Mouse (Mus musculus) E14TG2a.4 (cell line): Measurements from ENCODE around the gene Hnrnph3.
A peak's percentile ranks its signal among the peaks of the same experiment; 100 is the strongest.

ENCODE experiments used
- H3K27me3 ChIP-seq: 2 replicates; pipeline ENCODE4 v1.6.1; 2014; ENCODE audit warnings: low read length, control low read depth; ENCODE audit not compliant: insufficient read depth
- H3K36me3 ChIP-seq: 2 replicates; pipeline ENCODE4 v1.6.1; 2014; ENCODE audit warnings: low read length, control low read depth; ENCODE audit not compliant: insufficient read depth
- H3K4me1 ChIP-seq: replicated peaks from 2 replicates; pipeline ENCODE4 v1.6.1; 2014; ENCODE audit warnings: low read depth, low read length, control low read depth
- H3K4me3 ChIP-seq: replicated peaks from 2 replicates; pipeline ENCODE4 v1.5.1; 2014; ENCODE audit warnings: mild to moderate bottlenecking, low read length
- H3K9me3 ChIP-seq: 2 replicates; pipeline ENCODE4 v1.6.1; 2014; ENCODE audit warnings: low read length, control low read depth
- CTCF ChIP-seq: conservative IDR thresholded peaks from 2 replicates; pipeline ENCODE4 v1.5.1; 2014; ENCODE audit warnings: low read length
- NANOG ChIP-seq: IDR thresholded peaks from 2 replicates; pipeline ENCODE4 v1.6.1; 2014; ENCODE audit warnings: borderline replicate concordance, low read length, mixed read lengths
- POU5F1 ChIP-seq: IDR thresholded peaks from 2 replicates; pipeline ENCODE4 v1.6.1; 2014; ENCODE audit warnings: low read length, borderline replicate concordance

Gene Hnrnph3

DNA sequence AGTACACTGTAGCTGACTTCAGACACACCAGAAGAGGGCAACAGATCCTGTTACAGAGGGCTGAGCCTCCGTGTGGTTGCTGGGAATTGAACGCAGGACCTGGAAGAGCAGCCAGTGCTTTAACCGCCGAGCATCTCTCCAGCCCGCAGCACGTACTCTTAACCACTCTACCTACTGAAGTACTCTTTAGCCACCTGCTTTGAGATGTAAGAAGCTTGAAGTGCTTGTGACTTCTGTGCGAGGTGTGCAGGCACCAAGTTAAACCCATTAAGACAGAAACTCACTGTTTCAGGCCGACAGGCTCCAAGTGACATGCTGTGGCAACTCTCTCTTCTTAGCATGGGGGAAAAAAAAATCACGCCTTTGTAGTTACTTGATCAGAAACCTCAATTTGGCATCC is 9.8 kb downstream of the Hnrnph3 start:
- TF ChIP-seq POU5F1, result no peak
- TF ChIP-seq CTCF, result no peak
- no peak for TF ChIP-seq NANOG
- H3K4me3 ChIP-seq, result no peak overlapping the region
- no peaks in the 10 kb centered on the region for H3K9me3 ChIP-seq
- H3K4me1 ChIP-seq, result peaks cover 21% of the 10 kb centered on the region
- H3K27me3 ChIP-seq, result no peaks in the 10 kb centered on the region
- peaks cover 94% of the 10 kb centered on the region for H3K36me3 ChIP-seq

DNA sequence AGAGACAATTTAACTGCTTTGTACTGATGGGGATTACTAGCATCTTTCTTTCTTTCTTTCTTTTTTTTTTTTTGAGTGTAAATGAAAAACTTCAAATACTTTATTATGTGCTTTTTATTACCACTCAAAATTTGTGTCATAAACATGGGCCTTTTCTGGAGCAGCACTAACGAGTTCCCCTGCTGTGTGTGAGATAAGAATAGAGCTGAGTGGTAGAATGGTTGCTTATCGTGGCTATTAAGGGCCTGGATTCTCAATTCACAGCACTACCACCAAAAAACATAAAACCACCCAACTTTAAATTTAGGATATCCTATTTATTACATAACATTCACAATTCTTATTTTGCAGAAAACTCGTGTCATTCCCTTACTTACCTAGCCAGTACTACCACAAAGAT is 10.5 kb downstream of the Hnrnph3 start:
- Histone ChIP-seq H3K36me3 (peaks cover 95% of the 10 kb centered on the region), H3K4me1 (peaks cover 19% of the 10 kb centered on the region), H3K27me3 (no peaks in the 10 kb centered on the region), H3K9me3 (no peaks in the 10 kb centered on the region), H3K4me3 (no peak overlapping the region)
- TF ChIP-seq NANOG (no peak), POU5F1 (no peak), CTCF (no peak)

DNA sequence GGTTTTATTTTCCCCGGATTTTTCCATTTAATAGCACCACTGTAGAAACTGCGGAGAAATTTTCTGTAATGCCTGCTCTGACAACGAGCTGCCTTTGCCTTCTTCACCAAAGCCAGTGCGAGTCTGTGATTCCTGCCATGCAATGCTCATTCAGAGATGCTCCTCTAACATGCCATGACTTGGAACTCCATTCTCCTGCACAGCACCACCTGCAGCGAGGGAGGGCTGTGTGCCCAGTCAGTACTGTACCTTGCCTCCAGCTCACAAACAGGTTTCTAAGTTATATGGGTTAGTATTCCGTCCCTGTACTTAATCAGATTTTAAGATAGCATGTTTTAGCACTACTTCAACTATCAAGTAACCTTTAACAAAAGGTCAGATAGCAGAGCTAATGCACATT is 12.5 kb downstream of the Hnrnph3 start:
- no peak for TF ChIP-seq POU5F1
- TF ChIP-seq NANOG, result no peak
- no peak for TF ChIP-seq CTCF
- H3K9me3 ChIP-seq, result no peaks in the 10 kb centered on the region
- H3K27me3 ChIP-seq, result no peaks in the 10 kb centered on the region
- no peak overlapping the region for H3K4me3 ChIP-seq
- peaks cover 98% of the 10 kb centered on the region for H3K36me3 ChIP-seq
- peaks cover 23% of the 10 kb centered on the region for H3K4me1 ChIP-seq

DNA sequence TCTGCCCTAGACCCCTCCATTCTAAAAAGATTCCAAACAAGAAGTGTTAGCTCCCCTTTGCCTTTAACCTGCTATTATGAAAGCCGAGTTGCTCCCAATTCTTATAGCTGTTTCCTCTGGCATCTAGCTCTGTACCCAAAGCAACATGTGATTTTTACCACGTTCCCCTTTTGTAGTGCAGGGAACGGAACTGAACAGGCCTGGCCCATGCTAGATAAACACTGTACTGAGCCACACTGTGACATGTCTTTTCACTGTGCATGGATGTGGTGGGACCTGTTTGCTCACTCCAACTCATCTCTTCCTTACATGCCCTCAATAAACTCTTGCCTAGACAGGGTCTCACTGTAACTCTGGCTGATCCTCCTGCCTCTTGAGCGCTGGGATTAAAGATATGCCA is 13.7 kb downstream of the Hnrnph3 start:
- Histone ChIP-seq H3K27me3 (no peaks in the 10 kb centered on the region), H3K36me3 (peaks cover 96% of the 10 kb centered on the region), H3K9me3 (no peaks in the 10 kb centered on the region), H3K4me3 (no peak overlapping the region), H3K4me1 (peaks cover 23% of the 10 kb centered on the region)
- no peak for TF ChIP-seq POU5F1
- TF ChIP-seq NANOG, result no peak
- TF ChIP-seq CTCF, result no peak

DNA sequence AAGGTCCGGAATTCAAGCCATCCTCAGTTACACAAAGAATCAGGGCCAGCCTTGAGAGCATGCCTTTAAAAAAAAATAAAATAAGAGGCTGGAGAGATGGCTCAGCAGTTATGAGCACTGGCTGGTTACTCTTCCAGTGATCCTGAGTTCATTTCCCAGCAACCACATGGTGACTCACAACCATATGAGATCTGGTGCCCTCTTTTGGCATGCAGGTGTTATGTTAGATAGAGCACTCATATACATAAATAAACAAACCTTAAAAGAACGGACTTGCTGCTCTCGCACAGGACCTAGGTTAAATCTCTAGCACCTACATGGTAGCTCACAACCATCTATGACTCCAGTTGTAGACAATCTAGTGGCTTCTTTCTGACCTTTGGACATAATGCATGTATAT is 15.8 kb downstream of the Hnrnph3 start:
- TF ChIP-seq POU5F1, result no peak
- Histone ChIP-seq H3K4me1 (peaks cover 25% of the 10 kb centered on the region), H3K9me3 (no peaks in the 10 kb centered on the region), H3K36me3 (peaks cover 97% of the 10 kb centered on the region), H3K4me3 (no peak overlapping the region), H3K27me3 (no peaks in the 10 kb centered on the region)

DNA sequence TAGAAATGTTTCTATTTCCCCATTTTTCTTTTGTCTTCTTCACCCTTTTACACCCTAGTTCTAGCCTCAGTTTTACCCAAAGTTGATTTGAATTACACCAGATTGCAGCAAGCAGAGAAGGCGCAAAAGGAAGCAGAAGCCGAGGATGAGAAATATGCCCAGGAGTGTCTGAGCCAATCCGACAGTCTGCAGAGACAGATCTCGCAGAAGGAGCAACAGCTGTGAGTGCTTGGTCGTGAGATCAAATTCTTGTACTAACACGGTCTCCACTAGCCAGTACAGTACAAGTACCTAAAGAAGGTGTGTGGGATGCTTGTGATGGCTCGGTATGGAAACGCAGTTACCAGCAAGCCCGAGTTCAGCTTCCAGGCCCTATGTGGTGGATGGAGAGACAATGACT is 19.5 kb downstream of the Hnrnph3 start:
- Histone ChIP-seq H3K4me3 (no peak overlapping the region), H3K4me1 (peaks cover 22% of the 10 kb centered on the region), H3K27me3 (no peaks in the 10 kb centered on the region), H3K36me3 (peaks cover 98% of the 10 kb centered on the region), H3K9me3 (no peaks in the 10 kb centered on the region)
- TF ChIP-seq POU5F1 (no peak), CTCF (no peak), NANOG (no peak)

DNA sequence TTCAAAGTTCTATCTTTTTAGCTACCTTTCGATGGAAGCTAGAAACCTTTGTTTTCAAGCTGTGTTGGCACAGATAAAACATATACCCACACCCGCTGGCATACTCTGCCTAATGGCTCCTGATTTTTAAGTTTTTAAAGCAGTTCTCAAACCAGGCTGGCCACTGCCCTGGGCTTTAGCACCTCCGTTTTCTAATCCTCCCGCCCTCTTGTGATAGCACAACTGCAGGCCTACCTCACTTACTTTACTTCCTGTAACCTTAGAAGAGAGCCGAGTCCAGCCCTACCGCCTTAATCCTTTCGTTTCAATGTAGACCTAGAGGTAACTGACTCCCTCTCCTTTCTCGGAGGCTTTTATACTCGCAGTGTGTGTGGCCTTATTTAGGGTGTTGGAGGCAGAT is 20.8 kb downstream of the Hnrnph3 start:
- Histone ChIP-seq H3K4me1 (peaks cover 16% of the 10 kb centered on the region), H3K27me3 (no peaks in the 10 kb centered on the region), H3K9me3 (no peaks in the 10 kb centered on the region), H3K4me3 (no peak overlapping the region), H3K36me3 (peaks cover 96% of the 10 kb centered on the region)
- no peak for TF ChIP-seq CTCF
- no peak for TF ChIP-seq NANOG
- TF ChIP-seq POU5F1, result no peak

DNA sequence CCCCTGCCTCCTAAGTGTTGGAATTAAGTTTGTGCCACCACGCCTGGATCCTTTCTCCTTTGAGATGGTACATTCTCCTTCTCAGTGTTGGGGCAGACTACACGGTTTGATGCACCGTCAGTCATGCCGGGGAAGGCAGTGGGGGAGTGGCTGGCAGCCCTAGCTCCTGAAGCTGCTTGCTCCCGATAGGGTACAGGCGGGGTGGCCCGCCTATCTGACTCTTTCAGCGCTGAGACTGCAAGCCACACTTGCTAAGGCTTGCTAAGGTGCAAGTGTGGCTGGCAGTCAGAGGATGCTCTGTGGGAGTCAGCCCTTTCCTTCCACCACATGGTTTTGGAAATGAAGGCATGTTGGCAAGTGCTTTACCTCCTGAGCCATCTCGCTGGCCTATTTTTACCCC is 23.4 kb downstream of the Hnrnph3 start:
- no peaks in the 10 kb centered on the region for H3K9me3 ChIP-seq
- H3K27me3 ChIP-seq, result no peaks in the 10 kb centered on the region
- peaks cover 96% of the 10 kb centered on the region for H3K36me3 ChIP-seq
- peaks cover 15% of the 10 kb centered on the region for H3K4me1 ChIP-seq
- no peak overlapping the region for H3K4me3 ChIP-seq
- no peak for TF ChIP-seq NANOG

DNA sequence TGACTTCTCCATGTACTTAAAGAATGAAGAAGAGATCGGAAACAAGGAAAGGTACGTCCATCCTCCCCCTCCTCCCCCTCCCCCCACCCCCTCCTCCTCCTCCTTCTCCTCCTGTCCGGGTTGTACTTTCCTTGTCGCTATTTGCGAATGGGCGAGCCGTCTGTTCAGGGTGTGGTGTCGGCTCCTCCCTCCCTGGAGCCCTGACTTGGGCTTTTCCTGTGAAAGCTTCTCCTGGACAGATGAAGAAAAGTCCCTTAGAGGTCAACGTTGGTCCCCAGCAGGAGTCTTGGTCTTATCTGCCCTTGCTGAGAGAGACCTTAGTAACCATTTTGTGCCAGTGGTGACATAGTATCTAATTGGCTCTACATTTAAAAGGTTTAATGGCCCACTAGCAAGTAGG is 30.0 kb downstream of the Hnrnph3 start:
- Histone ChIP-seq H3K4me3 (no peak overlapping the region; the same call in 1 of the 2 replicates), H3K27me3 (no peaks in the 10 kb centered on the region), H3K36me3 (peaks cover 82% of the 10 kb centered on the region), H3K4me1 (peaks cover 45% of the 10 kb centered on the region), H3K9me3 (no peaks in the 10 kb centered on the region)
- no peak for TF ChIP-seq NANOG
- TF ChIP-seq CTCF, result no peak
- TF ChIP-seq POU5F1, result no peak

DNA sequence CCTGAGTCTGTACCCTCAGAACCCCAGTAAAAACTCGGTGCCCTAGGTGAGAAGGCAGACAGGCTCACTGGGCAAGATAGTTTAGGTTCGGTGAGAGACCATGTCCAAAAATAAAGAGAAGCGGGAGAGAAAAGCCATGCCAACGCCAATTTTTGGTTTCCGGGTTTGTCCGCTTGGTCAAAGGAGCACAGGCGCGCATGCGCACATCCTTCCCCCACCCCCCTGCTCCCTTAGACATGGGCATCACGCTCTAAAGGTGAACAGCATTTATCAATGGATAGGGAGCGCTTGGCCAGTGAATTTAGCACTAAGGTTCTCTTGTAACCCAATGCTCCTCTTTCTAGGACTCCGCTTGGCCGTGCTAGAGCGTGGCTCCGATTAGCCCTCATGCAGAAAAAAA is 33.4 kb downstream of the Hnrnph3 start:
- H3K4me1 ChIP-seq, result peaks cover 62% of the 10 kb centered on the region
- H3K36me3 ChIP-seq, result peaks cover 61% of the 10 kb centered on the region
- H3K9me3 ChIP-seq, result no peaks in the 10 kb centered on the region
- no peaks in the 10 kb centered on the region for H3K27me3 ChIP-seq
- TF ChIP-seq CTCF (no peak), POU5F1 (no peak), NANOG (no peak)
- peak overlapping the region; percentile 54 for H3K4me3 ChIP-seq
